Mouse (Mus musculus) hindbrain, embryonic 15.5 days (tissue): ENCODE results near the gene Col26a1. TPM values are rescaled to one million over a fixed set of nuclear protein-coding genes. Genes with fewer than 3 reads are reported as not detected.
A peak's percentile ranks its signal among the peaks of the same experiment; 100 is the strongest.

Source experiments
- ATAC-seq: fragments of 200-750 bp; cut with Nextera tagmentation; 2 replicates; pipeline ENCODE4 v1.8.0; 2017; ENCODE audit warnings: low read depth, moderate number of reproducible peaks, moderate TSS enrichment; ENCODE audit not compliant: low FRiP score
- H3K27ac ChIP-seq: fragments of 300-500 bp; sonication (generic); replicated peaks from 2 replicates; pipeline ENCODE4 v1.5.1; 2015; ENCODE audit warnings: mild to moderate bottlenecking, inconsistent platforms
- H3K27me3 ChIP-seq: fragments of 300-500 bp; sonication (generic); 2 replicates; pipeline ENCODE4 v1.6.1; 2015; ENCODE audit warnings: control low read depth, inconsistent platforms
- H3K36me3 ChIP-seq: fragments of 300-500 bp; sonication (generic); 2 replicates; pipeline ENCODE4 v1.6.1; 2015; ENCODE audit warnings: control low read depth, inconsistent platforms
- H3K4me1 ChIP-seq: fragments of 300-500 bp; sonication (generic); replicated peaks from 2 replicates; pipeline ENCODE4 v1.6.1; 2015; ENCODE audit warnings: control low read depth, inconsistent platforms
- H3K4me2 ChIP-seq: fragments of 300-500 bp; sonication (generic); 2 replicates; pipeline ENCODE4 v1.6.1; 2015; ENCODE audit warnings: moderate library complexity, mild to moderate bottlenecking, inconsistent platforms
- H3K4me3 ChIP-seq: fragments of 300-500 bp; sonication (generic); 2 replicates; pipeline ENCODE4 v1.5.1; 2015; ENCODE audit warnings: mild to moderate bottlenecking, inconsistent platforms
- H3K9ac ChIP-seq: fragments of 300-500 bp; sonication (generic); 2 replicates; pipeline ENCODE4 v1.6.1; 2015; ENCODE audit warnings: inconsistent platforms
- H3K9me3 ChIP-seq: fragments of 300-500 bp; sonication (generic); 2 replicates; pipeline ENCODE4 v1.6.1; 2016; ENCODE audit warnings: control low read depth, inconsistent platforms
- WGBS: fragments of 180-500 bp; shearing (Covaris S2); methylation state at CpG from one replicate; pipeline ENCODE4 v1.1.7; 2015; 5-methylcytosine and 5-hydroxymethylcytosine counted together
- polyA plus RNA-seq: library from polyadenylated mRNA; unstranded; fragments of >200 nt; fragmentation: Nextera tagmentation; extraction: Ambion mirVana; gene quantifications from 2 replicates; pipeline ENCODE4 v1.2.1, GENCODE M21; 2015

Gene Col26a1
- polyA plus RNA-seq, 1 experiment from 2014 or later: 37.8 TPM

DNA sequence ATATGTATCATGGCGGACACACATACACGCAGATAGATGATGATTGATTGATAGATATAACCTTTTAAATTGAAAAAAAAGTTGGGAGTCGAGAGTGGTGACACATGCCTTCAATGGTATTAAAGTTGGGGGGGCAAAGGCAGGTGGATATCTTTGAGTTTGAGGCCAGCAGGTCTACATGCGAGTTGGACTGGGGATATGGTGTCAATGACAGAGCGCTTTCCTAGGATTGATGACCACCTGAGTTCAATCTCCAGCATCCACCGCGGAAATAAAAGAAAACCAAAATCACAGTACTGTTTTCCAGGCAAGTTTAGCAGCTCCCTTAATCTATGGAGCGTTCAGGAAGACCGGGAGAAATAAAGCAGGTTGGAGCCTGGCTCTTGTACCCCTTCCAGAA is 24.6 kb upstream of the Col26a1 start:
- Histone ChIP-seq H3K4me3 (peak overlapping the region; percentile 72), H3K9ac (peak overlapping the region; percentile 73), H3K36me3 (peaks cover 19% of the 10 kb centered on the region), H3K27ac (peak overlapping the region; percentile 76), H3K27me3 (no peaks in the 10 kb centered on the region), H3K9me3 (no peaks in the 10 kb centered on the region), H3K4me2 (peak overlapping the region; percentile 65), H3K4me1 (peaks cover 21% of the 10 kb centered on the region)
- ATAC-seq: peak; percentile 35
- 44% methylated on average over 9 of the region's 9 CpGs for WGBS

DNA sequence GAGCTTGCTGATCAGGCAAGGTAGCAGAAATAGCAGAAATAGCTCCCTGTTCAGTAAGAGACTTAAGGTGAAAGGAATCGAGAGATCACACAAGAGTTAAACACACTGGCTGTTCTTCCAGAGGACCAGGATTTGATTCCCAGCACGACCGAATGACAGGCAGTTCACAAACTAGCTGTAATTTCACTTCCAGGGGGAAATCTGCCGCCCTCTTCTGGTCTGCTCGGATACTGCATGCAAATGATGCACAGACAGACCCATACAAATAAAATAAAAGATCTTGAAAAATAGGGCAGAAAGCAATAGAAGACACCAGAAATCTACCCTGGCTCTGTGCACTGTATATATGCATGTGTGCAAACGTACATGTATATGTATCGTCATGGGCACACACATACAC is 22.6 kb upstream of the Col26a1 start:
- 55% methylated on average over 7 of the region's 7 CpGs for WGBS
- H3K9me3 ChIP-seq: no peaks in the 10 kb centered on the region
- 0 out of 2 replicates have a peak, but pooled peaks cover 1% of the 10 kb centered on the region for H3K36me3 ChIP-seq
- no peak overlapping the region for H3K4me2 ChIP-seq
- no peak for ATAC-seq
- H3K4me3 ChIP-seq: no peak overlapping the region
- H3K9ac ChIP-seq: no peak overlapping the region
- no peaks in the 10 kb centered on the region for H3K27me3 ChIP-seq
- peaks cover 21% of the 10 kb centered on the region for H3K4me1 ChIP-seq
- H3K27ac ChIP-seq: no peak overlapping the region

DNA sequence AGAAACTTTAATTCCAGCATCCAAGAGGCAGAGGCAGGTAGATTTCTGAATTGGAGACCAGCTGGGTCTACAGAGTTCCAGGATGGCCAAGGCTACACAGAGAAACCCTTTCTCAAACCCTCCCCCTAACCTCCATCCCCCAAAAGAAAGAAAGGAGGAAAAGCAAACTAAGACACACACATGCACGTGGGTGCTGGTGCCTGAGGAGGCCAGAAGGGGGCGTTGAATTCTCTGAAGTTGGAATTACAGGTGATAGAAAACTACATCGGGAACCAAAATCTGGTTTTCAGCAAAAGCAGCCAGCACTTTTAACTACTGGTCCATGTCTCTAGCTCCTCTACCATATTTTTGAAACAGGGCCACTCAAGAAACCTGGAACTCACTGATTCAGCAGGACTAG is 21.6 kb upstream of the Col26a1 start:
- no peak overlapping the region for H3K4me2 ChIP-seq
- no peak overlapping the region for H3K9ac ChIP-seq
- peaks cover 17% of the 10 kb centered on the region for H3K4me1 ChIP-seq
- H3K27me3 ChIP-seq: no peaks in the 10 kb centered on the region
- no peak overlapping the region for H3K4me3 ChIP-seq
- no peak for ATAC-seq
- no peaks in the 10 kb centered on the region for H3K36me3 ChIP-seq
- 57% methylated on average over 3 of the region's 3 CpGs for WGBS
- H3K9me3 ChIP-seq: no peaks in the 10 kb centered on the region
- H3K27ac ChIP-seq: no peak overlapping the region

DNA sequence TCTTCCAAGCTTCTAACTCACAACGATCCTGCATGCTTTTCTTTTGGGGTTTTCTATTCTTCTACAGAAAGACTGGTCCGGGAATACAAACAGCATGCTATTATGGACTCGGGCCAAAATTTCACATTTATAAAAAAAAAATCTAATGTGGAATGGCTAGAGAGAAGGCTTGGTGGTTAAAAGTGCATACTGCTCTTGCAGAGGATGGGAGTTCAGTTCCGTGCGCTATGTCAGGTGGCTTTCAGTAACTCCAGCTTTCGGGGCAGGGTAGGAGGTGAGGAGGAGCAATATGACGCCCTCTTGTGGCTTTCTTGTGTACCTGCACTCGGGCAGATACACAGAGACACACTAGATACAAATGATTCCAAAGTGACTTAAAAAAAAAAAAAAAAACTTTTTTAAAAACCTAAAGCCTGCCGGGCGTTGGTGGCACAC is 12.5 kb upstream of the Col26a1 start:
- no peaks in the 10 kb centered on the region for H3K36me3 ChIP-seq
- H3K4me1 ChIP-seq: no peaks in the 10 kb centered on the region
- H3K9ac ChIP-seq: no peak overlapping the region
- 58% methylated on average over 10 of the region's 10 CpGs for WGBS
- H3K4me3 ChIP-seq: no peak overlapping the region
- H3K9me3 ChIP-seq: no peaks in the 10 kb centered on the region
- no peaks in the 10 kb centered on the region for H3K27me3 ChIP-seq
- no peak for ATAC-seq
- H3K27ac ChIP-seq: no peak overlapping the region
- no peak overlapping the region for H3K4me2 ChIP-seq

DNA sequence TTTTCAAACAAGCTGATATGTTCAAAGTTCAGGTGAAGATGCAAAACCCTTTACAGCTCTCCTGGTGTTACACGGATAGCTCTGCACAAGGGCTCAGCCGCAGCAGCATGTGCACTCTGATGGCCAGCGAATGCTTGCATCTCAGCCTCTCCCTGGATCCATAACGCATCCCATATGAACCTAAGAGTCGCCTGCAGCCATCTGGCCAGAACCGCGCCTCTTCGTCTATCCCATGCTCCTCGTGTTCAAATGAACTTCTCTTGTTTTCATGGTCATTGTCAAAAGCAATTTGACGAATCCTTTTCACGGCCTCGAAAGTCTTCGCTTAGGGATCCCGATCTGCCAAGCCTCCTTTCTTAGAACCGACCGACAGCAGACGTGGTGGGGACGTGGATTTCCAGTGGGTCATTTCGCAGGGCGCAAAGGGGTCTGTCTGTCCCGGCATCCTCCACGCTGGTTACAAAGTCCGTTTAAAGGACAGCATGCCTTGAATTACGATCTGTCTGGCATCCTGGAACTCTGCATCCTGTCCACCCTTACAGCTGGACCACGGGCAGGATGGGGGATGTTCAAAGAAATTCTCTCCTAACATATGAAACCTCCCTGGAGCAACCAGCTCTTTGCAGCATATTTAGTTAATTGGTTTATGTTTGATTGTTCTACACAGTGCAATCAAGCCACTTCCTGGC is 12.0 kb upstream of the Col26a1 start:
- no peaks in the 10 kb centered on the region for H3K36me3 ChIP-seq
- H3K4me3 ChIP-seq: no peak overlapping the region
- no peaks in the 10 kb centered on the region for H3K9me3 ChIP-seq
- 77% methylated on average over 25 of the region's 25 CpGs for WGBS
- H3K4me1 ChIP-seq: no peaks in the 10 kb centered on the region
- no peaks in the 10 kb centered on the region for H3K27me3 ChIP-seq
- H3K9ac ChIP-seq: no peak overlapping the region
- no peak overlapping the region for H3K27ac ChIP-seq
- H3K4me2 ChIP-seq: no peak overlapping the region
- ATAC-seq: no peak

DNA sequence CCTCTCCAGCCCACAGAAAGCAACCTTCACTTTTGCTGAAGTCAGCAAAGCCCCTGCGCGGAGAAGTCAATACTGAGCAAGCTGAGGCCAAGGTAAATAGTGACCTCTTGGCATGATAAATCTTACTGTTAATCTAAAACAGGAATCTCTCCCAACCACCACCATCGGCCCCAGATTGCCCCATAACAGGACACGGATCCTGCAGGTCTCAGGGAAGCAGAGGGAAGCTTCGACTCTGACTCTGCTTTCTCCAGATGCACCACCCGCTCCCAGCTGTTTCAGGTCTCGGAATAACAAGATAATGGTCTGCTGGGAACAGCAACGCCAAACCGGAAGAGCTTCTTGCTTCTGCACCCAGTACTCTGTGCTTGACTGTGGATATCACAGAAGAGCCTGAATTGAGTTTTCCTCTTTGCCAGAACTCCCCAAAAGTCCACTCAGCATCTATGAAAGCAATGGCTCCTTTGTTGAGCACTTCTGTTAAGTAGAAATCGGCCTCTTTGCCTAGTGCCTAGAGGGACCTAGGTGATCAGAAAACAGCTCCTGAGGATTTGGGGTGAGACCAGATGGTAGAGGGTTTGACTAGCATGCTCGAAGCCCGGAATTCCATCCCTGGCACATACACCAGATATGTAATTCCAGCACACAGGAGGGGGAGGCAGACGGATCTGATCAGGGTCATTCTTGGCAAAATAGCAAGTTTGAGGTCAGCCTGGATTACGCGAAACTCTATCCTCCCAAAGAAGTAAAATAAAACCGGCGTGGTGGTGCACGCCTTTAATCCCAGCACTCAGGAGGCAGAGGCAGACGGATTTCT is 5.7 kb upstream of the Col26a1 start:
- H3K27me3 ChIP-seq: peaks cover 4% of the 10 kb centered on the region
- H3K4me2 ChIP-seq: no peak overlapping the region
- H3K36me3 ChIP-seq: no peaks in the 10 kb centered on the region
- no peak overlapping the region for H3K4me3 ChIP-seq
- H3K4me1 ChIP-seq: 0 out of 2 replicates have a peak, but pooled peaks cover 5% of the 10 kb centered on the region
- no peak overlapping the region for H3K27ac ChIP-seq
- no peaks in the 10 kb centered on the region for H3K9me3 ChIP-seq
- 66% methylated on average over 19 of the region's 19 CpGs for WGBS
- H3K9ac ChIP-seq: no peak overlapping the region
- ATAC-seq: no peak

DNA sequence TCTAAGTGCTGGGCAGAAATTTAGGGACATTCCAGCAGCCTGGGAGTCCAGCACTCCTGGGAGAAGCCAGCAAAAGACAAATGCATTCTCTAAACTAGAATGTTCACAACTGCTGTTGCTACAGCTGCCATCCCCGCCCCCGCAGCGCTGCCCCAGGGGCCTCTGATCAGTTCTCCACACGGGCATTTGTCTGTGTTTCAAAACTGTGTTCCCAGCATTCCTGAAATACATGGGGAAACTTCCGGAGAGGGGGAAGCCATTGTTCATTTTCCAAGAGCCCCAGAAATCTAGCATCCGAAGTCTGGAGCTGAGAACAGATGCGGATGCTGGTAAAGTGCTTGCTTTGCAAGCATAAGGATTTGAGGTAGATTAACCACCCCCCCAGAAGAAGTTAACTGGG is 3.9 kb upstream of the Col26a1 start:
- Histone ChIP-seq H3K27ac (0 out of 2 replicates have a peak overlapping the region, but pooled peaks have one; percentile 11), H3K4me2 (no peak overlapping the region), H3K36me3 (no peaks in the 10 kb centered on the region), H3K9ac (no peak overlapping the region), H3K9me3 (no peaks in the 10 kb centered on the region), H3K4me3 (no peak overlapping the region), H3K4me1 (peaks cover 17% of the 10 kb centered on the region), H3K27me3 (peaks cover 10% of the 10 kb centered on the region)
- 33% methylated on average over 7 of the region's 7 CpGs for WGBS
- ATAC-seq: no peak

DNA sequence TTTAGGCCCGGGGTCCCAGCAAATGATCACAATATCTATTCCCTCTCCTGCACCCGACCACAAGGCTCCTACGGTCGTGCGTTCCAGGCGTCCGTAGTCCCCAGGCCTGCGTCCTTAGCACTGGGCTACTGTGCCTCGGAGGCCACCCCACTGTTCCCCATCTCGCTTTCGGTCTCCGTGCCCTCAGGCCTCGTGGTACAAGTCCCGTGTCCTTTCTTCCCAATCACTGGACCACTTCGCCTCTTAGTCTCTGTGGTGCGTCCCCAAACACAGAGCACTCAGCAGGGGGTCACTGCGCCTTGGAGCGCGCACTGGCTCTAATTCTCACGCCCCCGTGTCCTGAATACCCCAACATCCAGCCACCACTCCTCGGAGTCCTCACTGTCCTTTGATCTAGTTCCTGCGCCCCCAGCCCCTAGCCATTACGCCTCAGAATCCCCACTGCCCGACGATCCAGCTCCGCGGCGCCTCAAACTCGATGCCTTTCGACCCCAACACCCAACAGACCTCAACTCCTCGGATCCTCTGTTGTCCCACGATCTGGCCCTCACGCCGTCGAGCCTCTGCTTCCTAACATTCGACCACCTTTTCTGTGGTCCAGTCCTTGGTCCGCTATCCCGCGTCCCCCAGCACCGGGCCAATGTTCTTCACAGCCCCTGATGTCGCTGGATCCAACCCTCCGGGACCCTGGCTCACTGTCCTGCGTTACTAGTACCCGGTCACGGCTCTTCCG is 788 bp downstream of the Col26a1 start:
- peak overlapping the region; percentile 87 for H3K4me2 ChIP-seq
- no peaks in the 10 kb centered on the region for H3K9me3 ChIP-seq
- H3K27ac ChIP-seq: peak overlapping the region; percentile 52; the same call in 1 of the 2 replicates
- ATAC-seq: peak; percentile 17; the same call in 1 of the 2 replicates
- no peaks in the 10 kb centered on the region for H3K36me3 ChIP-seq
- peak overlapping the region; percentile 75 for H3K9ac ChIP-seq
- 2% methylated on average over 47 of the region's 47 CpGs for WGBS
- H3K27me3 ChIP-seq: peaks cover 10% of the 10 kb centered on the region
- H3K4me3 ChIP-seq: peak overlapping the region; percentile 72
- H3K4me1 ChIP-seq: peaks cover 22% of the 10 kb centered on the region

DNA sequence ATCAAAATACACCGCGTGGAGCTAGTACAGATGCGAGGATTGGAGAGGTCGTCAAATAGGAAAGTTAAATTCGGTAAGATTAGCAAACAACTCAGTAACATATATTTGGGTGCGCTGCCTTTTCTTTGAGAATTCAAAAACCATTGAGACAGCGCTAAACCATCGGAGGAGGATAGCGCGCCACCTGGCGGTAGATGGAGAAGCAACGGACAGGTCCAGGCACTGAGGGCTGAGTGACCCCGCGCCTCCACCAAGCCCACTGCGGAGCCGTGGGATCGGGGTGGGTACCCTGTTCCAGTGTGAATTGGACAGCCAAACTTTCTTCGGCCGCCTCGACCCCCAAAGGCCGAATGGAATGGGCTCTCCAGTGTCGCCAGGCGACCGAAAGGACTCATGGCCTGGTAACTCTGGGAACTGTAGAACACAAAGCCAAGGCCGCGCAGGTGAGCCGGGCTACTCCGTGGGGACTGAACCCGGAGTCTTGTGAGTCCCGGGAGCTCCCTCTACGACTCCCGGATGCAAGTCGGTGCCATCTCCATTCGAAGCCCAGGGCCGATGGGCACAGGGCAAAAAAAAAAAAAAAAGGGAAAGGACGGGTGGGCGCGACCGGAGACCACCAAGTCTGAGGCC is 1.5 kb downstream of the Col26a1 start:
- H3K4me1 ChIP-seq: peaks cover 18% of the 10 kb centered on the region
- H3K4me2 ChIP-seq: peak overlapping the region; percentile 87
- no peaks in the 10 kb centered on the region for H3K9me3 ChIP-seq
- peak overlapping the region; percentile 72 for H3K4me3 ChIP-seq
- H3K27me3 ChIP-seq: peaks cover 10% of the 10 kb centered on the region
- 4% methylated on average over 39 of the region's 39 CpGs for WGBS
- peak; percentile 81 for ATAC-seq
- H3K36me3 ChIP-seq: no peaks in the 10 kb centered on the region
- peak overlapping the region; percentile 75 for H3K9ac ChIP-seq
- no peak overlapping the region for H3K27ac ChIP-seq

DNA sequence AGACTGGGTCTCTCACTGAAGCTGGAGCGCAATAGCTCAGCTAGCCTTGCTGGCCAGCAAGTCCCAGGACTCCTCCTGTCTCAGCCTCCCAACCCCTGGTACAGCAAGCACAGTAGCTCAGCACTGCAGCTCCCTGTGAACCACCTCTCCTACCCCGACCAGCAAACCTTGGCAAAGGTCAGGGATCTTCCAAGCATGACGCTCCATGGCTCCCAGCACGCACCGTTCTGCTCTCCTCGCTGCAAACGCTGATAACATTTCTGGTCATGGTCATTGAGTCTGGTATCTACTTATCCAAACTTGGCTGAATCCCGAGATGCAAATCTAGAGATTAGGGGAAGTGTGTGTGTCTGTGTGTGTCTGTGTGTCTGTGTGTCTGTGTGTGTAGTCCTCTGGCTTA is 2.9 kb downstream of the Col26a1 start:
- no peak overlapping the region for H3K9ac ChIP-seq
- no peaks in the 10 kb centered on the region for H3K9me3 ChIP-seq
- peaks cover 18% of the 10 kb centered on the region for H3K4me1 ChIP-seq
- ATAC-seq: no peak
- no peak overlapping the region for H3K4me2 ChIP-seq
- peaks cover 10% of the 10 kb centered on the region for H3K27me3 ChIP-seq
- WGBS: 85% methylated on average over 8 of the region's 8 CpGs
- H3K4me3 ChIP-seq: no peak overlapping the region
- no peaks in the 10 kb centered on the region for H3K36me3 ChIP-seq
- H3K27ac ChIP-seq: no peak overlapping the region

DNA sequence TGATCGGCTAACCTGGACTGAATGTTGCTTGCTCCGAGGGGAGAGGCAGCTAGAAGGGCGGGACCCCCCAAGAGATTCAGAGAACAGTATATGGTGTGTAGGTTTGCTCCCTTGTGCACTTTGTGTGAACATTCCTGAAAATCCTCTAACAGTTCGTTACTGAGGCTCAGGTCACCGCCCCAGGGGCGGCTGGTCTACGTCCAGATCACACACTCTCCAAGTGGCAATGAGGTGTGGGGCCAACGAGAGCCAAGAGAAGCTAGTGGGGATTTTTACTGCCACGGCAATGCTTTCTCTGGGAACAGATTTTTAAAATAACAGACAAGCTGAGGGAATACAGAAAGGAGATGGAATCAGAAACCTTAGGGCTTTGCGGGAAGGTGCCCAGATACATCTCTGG is 8.7 kb downstream of the Col26a1 start:
- ATAC-seq: no peak

More for the DNA sequence above, 8.7 kb downstream of the Col26a1 start:
- Histone ChIP-seq H3K4me3 (no peak overlapping the region), H3K4me1 (peaks cover 4% of the 10 kb centered on the region; the same call in 1 of the 2 replicates), H3K9ac (no peak overlapping the region), H3K4me2 (no peak overlapping the region), H3K27ac (no peak overlapping the region), H3K27me3 (no peaks in the 10 kb centered on the region), H3K9me3 (no peaks in the 10 kb centered on the region), H3K36me3 (no peaks in the 10 kb centered on the region)
- WGBS: 91% methylated on average over 10 of the region's 10 CpGs
